Mouse (Mus musculus) spleen, adult 10 weeks (tissue): ENCODE results near the gene Gm498. TPM values are rescaled to one million over a fixed set of nuclear protein-coding genes. Genes with fewer than 3 reads are reported as not detected.

Experiments
- polyA plus RNA-seq: library from polyadenylated mRNA; stranded (reverse); fragments of 350-450 nt; fragmentation: Illumina TruSeq; extraction: RNeasy Lipid Tissue Mini Kit (QIAGEN cat#74804); gene quantifications from one replicate; pipeline ENCODE4 v1.2.3, GENCODE M21; 2015; ENCODE audit warnings: low replicate concordance; ENCODE audit not compliant: insufficient read depth

The Gm498 gene
- polyA plus RNA-seq = not detected

DNA sequence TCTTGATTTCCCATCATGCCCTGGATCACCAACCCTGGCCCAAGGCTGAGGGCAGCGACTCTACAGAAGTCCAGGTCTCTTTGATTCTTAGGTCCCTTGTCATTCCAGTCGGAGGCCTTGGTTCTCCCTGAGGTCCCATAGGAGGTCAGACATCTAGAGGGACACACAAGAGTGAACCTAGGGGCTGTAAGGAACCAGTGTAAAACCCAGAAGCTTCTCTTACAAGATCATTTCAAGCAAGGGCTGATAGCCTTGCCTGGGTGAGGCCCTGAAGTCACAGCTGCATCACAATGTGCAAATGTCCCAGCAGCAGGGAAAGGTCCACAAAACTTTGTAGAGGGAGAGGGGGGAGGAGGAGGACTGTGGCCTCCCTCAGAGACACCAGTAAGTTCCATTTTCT, at the start of gene Gm498:
Gm498 (plus strand) TSS at position 301 of the 400 bp plus-strand sequence.

DNA sequence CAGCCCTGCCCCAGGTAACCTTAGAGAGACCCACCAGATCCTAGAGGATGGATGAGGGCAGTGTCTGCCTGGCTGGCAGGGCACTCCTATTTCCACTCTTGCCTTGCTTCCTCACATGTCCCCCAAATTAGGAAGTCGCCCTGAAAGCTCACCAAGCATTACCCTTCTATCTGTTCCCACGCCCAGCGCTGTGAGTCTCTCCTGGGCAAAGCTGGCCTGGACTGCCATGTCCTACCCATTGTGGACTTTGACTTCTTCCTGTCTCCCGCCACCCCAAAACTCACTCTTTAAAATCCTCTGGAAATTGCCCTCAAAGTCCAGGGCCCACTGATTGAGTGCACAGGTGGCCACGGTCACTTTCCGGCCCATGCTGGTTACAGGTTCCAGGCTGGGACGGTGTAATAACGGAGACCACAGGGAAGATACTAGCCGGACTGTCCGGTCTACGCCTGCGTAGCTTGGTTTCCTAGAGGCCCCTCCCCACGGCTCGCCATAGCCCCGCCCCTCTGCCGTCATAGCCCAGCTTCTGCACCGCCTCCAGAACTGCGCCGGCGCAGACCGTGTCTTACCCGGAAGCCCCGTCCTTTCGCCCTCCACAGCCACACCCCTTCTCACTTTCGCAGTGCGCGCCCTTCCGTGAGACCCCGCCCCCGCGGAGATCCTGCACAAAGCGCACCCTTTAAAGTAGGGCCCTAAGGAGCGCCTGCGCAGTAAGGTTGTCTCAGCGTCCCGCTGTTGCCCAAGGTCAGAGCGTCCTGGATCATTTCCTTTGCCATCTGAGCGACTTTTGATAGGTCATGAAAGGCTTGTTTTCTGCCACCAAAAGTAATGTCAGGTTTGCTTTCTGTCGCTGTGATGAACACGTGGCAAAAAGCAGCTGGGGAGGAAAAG, 44.0 kb upstream of the Gm498 start, which contains the start of the genes Nadsyn1 and Dhcr7:
Nadsyn1 (minus strand) TSS at position 475 of the 891 bp plus-strand sequence.
Dhcr7 (plus strand) TSS at position 771 of the 891 bp plus-strand sequence.

Other genes starting within 250 kb of the Gm498 start
- 18.1 TPM for gene Tnfrsf26, start 238.1 kb upstream of the Gm498 start, polyA plus RNA-seq
- gene Tnfrsf22, start 217.2 kb upstream of the Gm498 start, polyA plus RNA-seq = 11.4 TPM
- 3.0 TPM for gene Tnfrsf23, start 181.0 kb upstream of the Gm498 start, polyA plus RNA-seq
- gene Osbpl5, start 109.9 kb upstream of the Gm498 start, polyA plus RNA-seq = 15.6 TPM
- not detected for gene Mrgprg, start 99.8 kb upstream of the Gm498 start, polyA plus RNA-seq
- gene Mrgpre, start 82.3 kb upstream of the Gm498 start, polyA plus RNA-seq = 3.0 TPM
- 17.9 TPM for gene Nadsyn1, start 44.0 kb upstream of the Gm498 start, polyA plus RNA-seq
- gene Dhcr7, start 43.7 kb upstream of the Gm498 start, polyA plus RNA-seq = 17.5 TPM
- gene Shank2, start 135.1 kb downstream of the Gm498 start, polyA plus RNA-seq = 0.04 TPM